Mouse (Mus musculus) embryo, embryonic 10 days (tissue): Measurements from ENCODE around the gene Tcp10b.
"Not testable (repeated sequence)": the region's sequence is repeated elsewhere in the genome, so short reads cannot be mapped to it uniquely, and the experiment has no call there.

ENCODE experiments used
- DNase-seq: peaks from one replicate; pipeline ENCODE4 v3.0.0-alpha.2; 2015; ENCODE audit warnings: low spot score

The Tcp10b gene

DNA sequence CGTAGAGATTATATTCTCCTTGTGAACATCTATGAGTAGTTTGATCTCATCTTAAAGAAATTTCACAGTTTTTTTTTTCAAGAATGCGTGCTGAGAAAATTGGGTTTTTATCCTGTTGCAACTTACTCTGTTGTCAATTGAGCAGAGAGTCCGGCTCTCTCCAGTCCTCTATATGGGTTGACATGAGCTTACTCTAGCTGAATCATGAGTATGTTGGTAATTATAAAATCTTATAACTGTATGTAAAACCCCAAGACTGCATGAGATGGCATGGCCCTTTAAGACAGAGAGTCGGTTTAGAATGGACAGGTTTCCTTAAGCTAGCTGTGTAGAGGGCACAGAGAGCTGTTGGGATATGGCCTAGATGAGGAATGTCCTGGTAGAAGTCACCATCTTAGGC is at the start of gene Tcp10b:
TSS of gene Tcp10b (plus strand) at position 301 of the 400 bp plus-strand sequence.
- DNase-seq = not testable (repeated sequence)

DNA sequence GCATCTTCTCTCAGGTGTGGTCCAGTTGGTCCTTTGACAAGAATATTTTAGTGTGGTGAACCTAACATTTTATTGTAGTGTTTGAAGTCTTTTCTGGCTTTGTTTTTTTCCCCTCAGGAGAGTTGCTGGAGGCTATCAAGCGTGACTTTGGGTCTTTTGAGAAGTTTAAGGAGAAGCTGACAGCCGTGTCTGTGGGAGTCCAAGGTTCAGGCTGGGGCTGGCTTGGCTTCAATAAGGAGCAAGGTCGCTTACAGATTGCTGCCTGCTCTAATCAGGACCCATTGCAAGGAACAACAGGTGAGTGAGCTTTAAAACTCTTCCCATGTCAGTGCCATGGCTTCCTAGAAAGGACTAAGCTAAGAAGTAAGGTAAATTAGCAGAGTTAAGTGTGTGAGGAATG is 47.6 kb upstream of the Tcp10b start:
- no peak for DNase-seq

DNA sequence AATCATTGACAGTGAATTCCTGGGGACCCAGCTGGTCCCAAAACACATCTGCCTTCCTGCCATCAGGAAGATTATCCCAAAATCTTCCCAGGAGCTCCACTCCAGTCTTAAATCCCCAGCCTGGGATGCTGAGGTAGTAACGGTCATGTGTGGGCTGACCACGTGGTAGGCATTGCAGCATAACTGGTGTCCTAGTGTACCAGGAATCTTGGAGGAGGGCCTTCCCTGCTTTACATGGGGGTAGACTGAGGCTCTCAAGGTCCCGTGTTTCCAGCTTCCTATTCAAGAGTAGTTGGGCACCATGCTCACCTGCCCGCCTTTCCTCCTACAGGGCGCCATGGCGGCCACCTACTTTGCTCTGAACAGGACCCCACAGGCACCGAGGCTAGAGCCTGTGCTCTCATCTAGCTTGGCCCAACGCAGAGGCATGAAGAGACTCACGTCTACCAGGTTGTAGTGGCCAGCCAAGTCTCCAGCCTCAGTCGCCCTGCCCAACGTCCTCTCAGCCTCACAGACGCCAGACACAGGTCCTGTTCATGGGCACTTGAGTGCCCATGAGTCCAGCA is 24.2 kb upstream of the Tcp10b start:
- DNase-seq = not testable (repeated sequence)

DNA sequence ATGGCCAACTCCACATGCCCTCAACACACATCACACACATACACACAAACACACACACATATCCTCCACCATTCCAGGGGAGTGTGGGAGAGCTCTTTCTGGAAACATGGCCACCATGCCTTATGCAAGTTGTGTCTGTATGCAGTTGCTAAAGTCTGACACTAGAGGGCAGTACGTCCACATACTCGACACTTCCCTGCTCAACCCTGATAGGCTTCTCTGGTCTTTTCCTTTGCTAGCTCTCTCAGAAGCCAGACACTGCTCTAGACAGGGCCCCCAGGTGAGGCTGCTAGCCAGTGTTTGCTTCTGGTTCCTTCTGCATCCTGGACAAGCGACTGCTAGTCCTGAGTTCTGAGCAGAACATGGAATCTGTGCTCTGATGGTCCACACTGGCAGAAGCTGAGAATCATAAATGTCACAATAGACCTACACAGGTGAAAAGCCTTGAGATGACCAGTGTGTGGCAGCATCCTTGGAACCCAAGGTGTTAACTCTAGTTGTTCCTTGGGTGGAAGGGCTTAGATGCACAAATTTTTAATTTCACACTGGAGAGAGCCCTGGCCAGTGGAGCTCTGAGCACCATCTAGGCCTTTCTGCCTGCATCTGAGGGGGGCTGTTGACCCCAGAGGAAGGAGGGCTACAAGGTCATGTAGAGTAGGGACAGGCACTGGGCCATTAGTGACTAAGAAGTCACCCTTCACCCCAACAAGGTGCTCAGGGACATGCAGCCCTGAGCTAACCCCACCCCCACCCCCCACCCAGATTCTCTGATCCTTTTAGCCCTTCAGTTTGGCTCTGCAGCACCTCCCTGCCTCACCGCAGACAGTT is 16.8 kb upstream of the Tcp10b start:
- peak; percentile 81 for DNase-seq

DNA sequence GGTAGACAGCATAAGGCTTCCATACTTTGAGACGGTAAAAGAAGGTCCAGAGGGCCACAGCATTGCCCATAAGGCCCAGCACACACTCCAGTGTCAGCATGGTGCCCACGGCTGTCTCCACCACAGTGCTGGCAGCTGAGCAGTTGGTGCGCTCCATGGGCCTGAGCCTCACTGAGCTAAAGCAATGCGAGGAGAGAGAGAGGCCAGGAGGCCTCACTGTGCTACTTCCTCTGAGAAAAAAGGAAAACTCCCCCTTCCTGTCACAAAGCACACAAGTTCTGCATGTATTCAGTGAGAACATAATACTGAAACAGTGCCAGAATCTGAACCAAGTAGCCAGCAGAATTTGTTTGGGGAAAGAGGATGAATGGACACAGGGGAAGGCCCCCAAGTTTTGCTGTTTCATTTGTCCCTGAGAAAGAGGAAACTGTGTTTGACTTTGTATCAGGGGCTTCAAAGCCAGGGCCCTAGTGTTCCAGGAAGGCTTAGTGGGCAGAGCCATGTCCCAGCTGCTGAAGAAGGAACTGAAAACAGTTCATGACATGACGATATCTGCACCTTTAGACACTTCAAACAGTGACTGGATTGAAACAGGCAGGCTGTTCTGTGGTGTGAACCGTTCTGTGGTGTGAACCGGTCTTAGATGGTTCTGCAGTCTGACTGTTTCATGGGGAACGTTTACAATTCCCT is 8.6 kb upstream of the Tcp10b start, which contains the start of gene Gpr31b:
TSS of gene Gpr31b (minus strand) at position 173 of the 690 bp plus-strand sequence.
- DNase-seq = not testable (repeated sequence)

DNA sequence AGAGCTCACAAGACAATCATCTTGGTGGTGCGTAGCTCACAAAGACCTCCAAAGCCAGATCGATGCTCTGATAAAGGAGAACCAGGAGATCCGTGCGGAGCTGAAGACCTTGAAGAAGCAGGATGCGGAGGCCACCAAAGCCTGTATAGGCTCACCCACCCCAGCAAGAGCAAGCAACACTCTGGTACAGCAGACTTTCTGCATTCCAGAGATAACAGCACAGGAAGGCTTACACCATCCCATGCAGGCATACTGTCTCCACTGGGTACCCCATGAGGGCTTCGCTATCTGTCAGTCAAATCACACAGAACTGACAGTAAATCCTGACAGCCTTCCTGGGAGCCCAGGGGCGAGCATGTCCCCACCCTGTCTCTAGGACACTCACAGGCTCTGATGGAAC is 2.0 kb downstream of the Tcp10b start:
- not testable (repeated sequence) for DNase-seq

DNA sequence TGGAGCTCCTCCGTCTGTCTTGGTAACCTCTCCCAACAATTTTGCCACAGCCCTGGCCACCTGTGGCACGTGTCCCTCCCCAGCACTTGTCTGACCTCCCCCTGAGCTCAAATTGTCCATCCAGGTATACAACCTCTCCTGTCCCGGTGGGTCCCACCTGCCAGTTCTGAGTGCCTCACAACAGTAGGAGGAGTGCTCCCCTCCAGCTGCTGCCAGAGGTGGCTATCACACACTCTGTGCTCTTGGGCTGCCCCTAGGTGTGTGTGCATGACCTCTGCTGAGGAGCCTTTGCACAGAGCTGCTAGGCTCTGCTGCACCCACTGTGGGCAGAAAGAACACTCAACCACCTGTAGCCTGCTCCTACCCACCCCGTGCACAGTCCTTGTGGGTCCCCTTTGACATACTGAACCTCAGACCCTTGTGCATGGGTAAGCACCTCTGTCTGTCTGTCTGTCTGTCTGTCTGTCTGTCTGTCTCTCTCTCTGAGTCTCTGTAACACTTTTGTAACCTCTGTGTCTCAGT is 7.0 kb downstream of the Tcp10b start:
- not testable (repeated sequence) for DNase-seq

DNA sequence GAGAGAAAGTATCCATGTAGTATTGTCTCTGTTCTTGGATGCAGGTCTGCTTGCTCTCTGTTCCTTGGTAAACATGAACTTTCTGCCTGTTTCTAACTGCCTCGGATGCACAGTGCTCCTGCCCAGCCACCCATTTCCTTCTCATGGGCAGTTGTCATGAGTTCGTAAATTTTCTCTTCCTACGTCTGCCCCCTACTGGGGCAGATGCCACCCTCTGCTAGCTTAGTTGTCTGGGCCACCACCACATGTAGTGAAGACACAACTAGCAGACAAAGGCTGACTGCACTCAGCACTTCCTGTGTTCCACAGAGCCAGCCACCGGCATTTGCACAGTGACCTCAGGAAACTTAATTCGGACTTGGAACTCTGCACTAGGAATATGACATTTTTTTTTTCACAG is 8.3 kb downstream of the Tcp10b start:
- not testable (repeated sequence) for DNase-seq

DNA sequence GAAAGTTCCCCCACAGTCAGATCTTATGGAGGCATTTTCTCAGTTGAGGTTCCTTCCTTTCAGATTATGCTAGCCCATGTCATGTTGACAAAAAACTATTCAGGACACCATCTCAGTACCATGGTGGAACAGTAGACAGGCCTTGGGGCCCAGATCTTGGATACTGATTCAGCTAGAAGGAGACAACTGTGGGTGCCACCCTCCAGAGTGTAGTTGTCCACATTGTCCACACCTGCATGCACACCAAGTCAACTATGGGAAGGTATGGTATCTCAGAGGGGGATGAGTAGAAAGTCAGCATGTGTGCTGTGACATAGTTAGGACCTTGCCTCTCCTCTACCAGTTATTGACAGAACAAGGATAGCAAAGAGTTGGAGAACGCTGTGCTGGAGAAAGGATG is 30.6 kb downstream of the Tcp10b start:
- DNase-seq = not testable (repeated sequence)

DNA sequence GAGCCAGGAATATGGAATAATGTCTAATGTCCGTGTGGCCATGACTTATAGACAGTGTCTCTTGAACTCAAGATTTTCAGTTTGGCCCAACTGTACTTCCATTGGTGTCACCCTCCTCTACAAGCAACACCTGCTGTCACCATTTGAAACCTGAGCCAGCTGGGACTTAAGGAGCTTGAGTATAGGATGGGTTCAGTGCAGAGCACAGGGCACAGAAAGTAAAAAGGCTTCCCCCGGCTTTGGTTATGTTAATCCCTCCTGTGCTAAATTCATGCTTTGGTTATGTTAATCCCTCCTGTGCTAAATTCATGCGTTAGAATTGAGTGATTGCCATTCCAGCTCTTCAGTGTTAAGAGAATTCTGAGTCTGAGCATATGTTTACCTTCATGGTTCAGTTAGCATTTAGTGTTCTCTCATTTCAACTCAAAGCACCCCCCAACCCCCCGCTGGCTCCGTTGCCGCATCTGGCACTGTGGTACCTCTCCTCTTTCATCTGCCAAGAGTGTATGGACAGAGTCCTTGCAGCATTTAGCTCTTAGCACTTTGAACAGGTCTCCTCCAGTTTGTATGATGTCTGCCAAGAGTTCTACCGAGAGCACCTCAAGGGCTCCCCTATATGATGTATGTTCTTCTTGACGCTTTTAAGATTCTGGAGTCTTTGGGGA is 31.3 kb downstream of the Tcp10b start:
- not testable (repeated sequence) for DNase-seq

DNA sequence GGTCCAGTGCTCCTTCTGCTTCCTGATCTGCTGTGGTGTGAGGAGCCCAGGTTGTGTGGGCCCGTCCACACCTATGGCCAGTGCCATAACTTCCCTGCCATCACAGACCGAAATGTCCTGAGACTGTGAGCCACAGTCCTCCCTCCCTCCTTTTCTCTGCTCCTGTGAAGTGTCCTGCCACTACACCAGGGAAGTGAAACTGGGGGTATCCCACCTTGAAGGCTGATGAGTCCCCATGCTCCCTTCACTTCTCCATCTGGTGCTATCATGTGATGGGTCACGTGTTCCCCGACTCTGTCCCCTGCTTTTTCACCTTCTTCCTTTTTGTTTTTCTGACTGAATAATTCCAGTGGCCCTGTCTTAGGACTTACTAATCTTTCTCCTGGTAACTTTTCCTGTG is 32.1 kb downstream of the Tcp10b start:
- DNase-seq = not testable (repeated sequence)

DNA sequence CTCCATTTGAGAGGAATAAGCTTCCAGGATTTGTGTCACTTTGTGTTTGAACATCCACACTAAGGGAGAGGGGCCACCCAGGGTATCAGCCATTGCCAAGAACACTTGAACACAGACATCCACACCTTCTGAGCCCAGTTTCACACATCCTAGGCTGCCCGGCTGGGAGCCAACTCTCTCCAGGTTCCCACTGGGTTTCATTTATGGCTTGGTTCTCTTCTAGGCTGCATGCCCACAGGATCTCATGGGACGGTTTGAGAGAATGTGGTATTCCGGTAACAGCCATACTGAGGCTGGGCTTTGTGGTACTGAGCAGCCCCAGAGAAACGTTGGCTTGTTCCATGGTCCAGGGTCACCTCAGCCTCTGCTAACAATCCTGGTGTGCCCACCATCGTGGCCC is 45.7 kb downstream of the Tcp10b start:
- not testable (repeated sequence) for DNase-seq

DNA sequence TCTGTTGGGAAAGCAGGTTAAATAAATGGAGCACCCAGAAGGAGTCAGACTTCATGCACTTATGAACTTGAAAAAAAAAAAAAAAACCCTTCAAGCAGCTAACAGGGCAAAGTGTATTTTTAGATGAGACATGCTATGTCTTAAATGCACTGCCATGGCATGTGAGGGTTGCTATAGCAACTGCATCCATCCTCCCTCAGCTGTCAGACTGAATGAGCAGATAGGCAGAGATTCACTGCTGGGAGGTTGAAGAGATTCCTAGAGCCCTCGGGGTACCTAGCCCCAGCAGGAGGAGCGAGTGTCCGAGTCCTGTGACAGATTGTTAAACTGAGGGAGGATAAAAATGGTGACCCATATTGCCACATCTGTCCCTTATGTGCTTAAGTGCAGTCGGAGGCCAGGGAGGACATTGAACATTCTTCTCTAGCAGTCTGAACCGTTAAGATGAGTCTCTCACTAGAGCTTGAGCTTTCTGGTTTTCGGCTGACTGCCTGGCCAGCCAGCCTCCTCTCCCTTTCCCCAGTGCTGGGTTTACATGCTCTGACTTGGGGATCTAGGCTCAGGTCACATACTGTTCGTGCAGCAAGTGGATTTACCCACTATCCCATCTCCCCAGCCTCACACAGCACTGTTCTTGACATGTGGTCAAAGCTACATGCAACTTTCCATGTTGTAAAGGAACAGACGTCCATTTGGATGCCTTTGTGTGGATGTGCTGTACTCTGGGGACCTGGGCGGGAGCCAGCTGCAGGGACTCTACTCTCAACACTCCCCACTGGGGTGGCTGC is 51.8 kb downstream of the Tcp10b start:
- DNase-seq = not testable (repeated sequence)

DNA sequence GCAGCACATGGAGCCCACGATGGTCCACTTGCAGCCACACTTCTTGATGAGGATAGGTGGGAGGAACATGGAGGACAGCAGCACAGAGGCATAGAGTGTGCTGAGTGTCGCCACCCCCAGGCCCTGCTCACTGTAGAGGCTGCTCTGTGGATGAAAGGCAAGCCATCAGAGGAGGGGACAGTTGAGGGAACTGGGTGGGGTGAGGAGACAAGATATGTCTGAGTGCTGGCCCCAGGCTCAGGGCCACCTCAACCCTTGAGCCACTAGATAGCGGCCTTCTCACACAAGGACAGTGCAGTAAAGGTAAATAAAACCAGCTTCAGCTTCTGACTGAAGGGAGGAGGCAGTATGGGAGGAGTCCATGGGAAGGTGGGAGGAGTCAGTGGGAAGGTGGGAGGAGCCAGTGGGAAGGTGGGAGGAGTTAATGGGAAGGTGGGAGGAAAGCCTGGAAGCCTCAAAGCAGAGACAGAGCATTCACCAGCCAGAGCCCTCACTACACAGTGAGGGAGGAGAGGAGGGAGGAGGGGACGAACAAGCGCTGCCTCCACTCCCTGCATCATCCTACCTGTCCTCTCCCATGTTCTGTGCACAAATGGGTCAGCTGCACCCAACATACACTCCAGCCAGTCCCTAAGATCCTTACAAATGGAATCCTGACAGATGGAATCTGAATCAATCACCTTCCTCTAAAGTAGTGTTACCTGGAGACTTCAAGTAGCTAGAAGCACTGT is 62.6 kb downstream of the Tcp10b start:
- not testable (repeated sequence) for DNase-seq

DNA sequence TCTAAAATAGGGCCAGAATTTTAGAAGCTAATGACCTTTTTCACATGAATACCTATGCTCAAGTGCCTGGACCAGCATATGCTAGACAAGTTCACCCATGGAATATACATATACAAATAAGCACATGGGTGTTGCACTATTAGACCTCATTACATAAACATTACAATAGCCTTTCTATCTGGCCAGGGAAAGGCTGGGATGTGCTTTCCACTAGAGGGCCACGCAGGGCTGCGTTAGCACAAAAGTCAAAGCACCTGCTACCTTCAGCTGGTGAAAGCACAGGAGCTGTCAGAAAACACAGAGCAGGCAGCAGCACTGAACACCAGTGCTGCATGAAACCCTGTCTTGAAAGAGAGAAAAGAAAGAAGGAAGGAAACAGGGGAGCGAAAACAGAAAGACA is 63.3 kb downstream of the Tcp10b start:
- not testable (repeated sequence) for DNase-seq

DNA sequence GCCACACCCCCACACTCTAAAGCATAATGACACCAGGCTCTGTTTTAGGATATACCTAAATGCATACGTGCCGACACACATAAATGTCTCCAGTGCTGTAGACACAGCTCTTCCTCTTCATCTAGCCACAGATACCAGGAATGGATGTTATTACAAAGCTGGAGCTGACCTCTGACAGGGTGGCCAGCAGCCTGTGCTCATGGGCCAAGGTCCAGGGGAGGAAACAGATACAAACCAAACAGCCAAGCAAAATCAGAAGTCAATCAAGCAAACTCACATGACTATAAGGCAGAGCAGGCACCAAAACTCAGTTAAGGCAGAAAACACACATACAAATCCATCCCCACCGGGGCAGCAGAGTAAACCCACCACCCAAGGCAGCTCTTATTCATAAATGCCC is 68.4 kb downstream of the Tcp10b start:
- not testable (repeated sequence) for DNase-seq

DNA sequence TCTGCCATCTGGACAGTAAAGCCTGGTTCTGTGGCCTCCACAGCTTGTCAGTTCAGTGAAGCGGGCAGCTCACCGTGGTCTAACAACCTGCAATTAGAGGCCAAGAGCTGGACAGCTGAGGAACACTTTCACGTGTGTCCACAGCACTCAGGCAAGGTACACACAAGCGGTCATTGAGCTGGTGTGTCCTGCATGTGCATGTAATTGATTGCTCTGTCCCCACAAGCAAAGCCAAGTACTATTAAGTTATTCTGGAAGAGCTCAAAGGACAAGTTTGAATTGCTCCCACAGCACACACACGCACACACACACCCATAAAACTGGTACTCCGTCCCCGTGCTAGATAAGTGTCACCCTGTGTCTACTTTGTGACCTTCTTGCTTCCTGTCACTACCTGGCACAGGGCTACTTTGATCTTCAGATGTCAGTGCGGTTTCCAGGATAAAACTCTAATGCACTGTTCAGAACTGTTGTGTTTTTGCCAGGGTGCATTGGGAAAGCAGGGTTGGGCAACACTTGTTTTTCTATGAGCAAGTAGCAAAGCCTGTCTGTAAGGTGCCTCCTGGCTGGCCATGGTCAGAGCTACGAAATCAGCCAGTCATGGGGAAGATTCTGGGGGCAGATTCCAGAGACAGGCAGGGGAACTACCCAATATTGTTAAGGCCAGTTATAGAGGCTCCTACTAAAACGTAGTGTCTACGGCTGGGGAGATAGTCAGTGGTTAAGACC is 69.0 kb downstream of the Tcp10b start:
- not testable (repeated sequence) for DNase-seq

DNA sequence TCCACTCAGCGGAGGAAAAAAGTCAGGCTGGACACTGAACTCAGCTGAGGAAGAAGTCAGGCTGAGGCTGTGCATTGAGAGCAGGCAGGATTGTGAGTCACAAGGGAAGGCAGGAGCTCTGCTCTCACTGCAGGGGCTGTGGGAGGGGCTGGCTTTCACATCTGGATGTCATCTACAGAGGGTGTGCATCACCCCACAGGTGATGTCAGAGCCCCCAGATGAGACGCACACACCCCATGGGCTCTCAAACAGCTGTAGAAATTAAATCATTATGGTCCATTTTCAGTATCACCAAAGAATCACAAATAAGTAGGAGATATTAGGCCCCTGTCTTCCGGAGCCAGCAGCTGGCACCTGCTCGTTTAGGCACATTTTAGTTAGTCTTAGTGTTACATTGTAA is 70.8 kb downstream of the Tcp10b start, which contains the start of gene Unc93a:
TSS of gene Unc93a (minus strand) at position 101 of the 400 bp plus-strand sequence.
- not testable (repeated sequence) for DNase-seq
